Mouse (Mus musculus) heart, embryonic 12.5 days (tissue): ENCODE data around the gene Steap2. TPM values are rescaled to one million over a fixed set of nuclear protein-coding genes. Genes with fewer than 3 reads are reported as not detected.

Source experiments
- polyA plus RNA-seq: library from polyadenylated mRNA; unstranded; fragments of >200 nt; fragmentation: Nextera tagmentation; extraction: Ambion mirVana; gene quantifications from 2 replicates; pipeline ENCODE4 v1.2.1, GENCODE M21; 2016

Gene Steap2
- polyA plus RNA-seq, 1 experiment from 2014 or later = 3.6 TPM

Other genes starting within 250 kb of the Steap2 start
- not detected in 2 replicates for gene 1700015F17Rik, start 215.4 kb downstream of the Steap2 start, polyA plus RNA-seq
- gene Cldn12, start 179.6 kb downstream of the Steap2 start, polyA plus RNA-seq = 18.4 and 19.3 TPM in 2 replicates
- gene Gtpbp10, start 135.0 kb downstream of the Steap2 start, polyA plus RNA-seq = 23.4 and 24.0 TPM in 2 replicates
- gene Gm8773, start 120.8 kb downstream of the Steap2 start, polyA plus RNA-seq = 0.99 and 1.0 TPM in 2 replicates
- gene Cfap69, start 30.3 kb downstream of the Steap2 start, polyA plus RNA-seq = 1.7 and 1.8 TPM in 2 replicates
- 3.1 and 3.8 TPM in 2 replicates for gene Steap1, start 54.7 kb upstream of the Steap2 start, polyA plus RNA-seq